Mouse (Mus musculus): ENCODE data around the gene Elobl. TPM values are rescaled to one million over a fixed set of nuclear protein-coding genes. Genes with fewer than 3 reads are reported as not detected.
A peak's percentile ranks its signal among the peaks of the same experiment; 100 is the strongest.

Gene Elobl
- polyA plus RNA-seq, 1 experiment = 0.19 TPM

DNA sequence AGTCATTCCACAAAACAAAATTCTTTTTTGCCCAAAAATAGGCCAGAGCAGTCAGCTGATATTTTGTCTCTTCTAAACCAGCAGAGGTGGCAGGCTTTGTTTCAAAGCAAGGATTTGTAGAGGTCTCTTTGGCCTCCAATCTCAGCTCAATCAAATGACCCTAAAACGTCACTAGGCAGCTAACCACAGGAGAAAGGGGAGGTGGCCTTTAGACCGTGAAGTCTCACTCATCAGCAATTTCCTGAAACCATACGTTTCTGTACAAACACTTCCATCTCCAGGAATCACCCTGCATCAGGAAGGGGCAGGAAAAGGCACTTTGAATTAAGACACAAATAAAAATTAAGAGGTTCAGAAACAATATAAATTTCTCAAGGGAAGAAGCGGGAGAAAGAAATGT, 11.9 kb downstream of the Elobl start:
- Histone ChIP-seq H3K36me3 (ENCODE audit: control insufficient read depth, insufficient read depth) (peaks cover 6% of the 10 kb centered on the region), H3K79me2 (ENCODE audit: control insufficient read depth, insufficient read depth) (peaks cover 38% of the 10 kb centered on the region)

DNA sequence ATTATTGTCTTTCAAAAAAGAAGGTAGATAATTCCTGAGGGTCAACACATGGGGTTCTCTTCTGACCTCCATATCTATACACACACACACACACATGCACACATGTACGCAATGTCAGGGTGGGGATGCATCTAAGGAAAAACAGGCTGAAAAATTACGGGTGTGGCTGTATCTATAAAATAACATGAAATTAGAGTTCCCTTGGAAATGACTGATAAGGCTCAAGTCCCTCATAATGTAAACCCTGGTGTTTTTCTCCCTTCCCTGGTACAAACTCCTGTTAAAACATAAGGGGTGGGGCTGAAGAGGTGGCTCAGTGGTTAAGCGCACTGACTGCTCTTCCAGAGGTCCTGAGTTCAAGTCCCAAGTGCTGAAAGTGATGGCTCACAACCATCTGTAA, 13.1 kb downstream of the Elobl start:
- H3K4me2 ChIP-seq (ENCODE audit: low read depth) = peak overlapping the region; percentile 73
- H3K27me3 ChIP-seq (ENCODE audit: control insufficient read depth, insufficient read depth, insufficient read length) = no peaks in the 10 kb centered on the region
- TF ChIP-seq E2F4 (IDR thresholded peaks at IDR 0.05; ENCODE audit: insufficient read depth) = no peak
- TF ChIP-seq MYOG (IDR thresholded peaks at IDR 0.05; ENCODE audit: control insufficient read depth in 1 of 3, insufficient read depth in 1 of 3, insufficient read length in 2 of 3, low read depth in 2 of 3) = no peak
- TF ChIP-seq MAX (IDR thresholded peaks at IDR 0.05; ENCODE audit: low read depth) = no peak
- no peak for TF ChIP-seq MYOD1 (IDR thresholded peaks at IDR 0.05; ENCODE audit: control insufficient read depth in 1 of 3, insufficient read length in 2 of 3, low read depth in 2 of 3)
- TF ChIP-seq USF1 (IDR thresholded peaks at IDR 0.05; ENCODE audit: low read depth) = no peak
- TF ChIP-seq POLR2A (IDR thresholded peaks at IDR 0.05; ENCODE audit: insufficient read length, low read depth) = no peak
- no peak for TF ChIP-seq TCF12 (IDR thresholded peaks at IDR 0.05; ENCODE audit: insufficient read depth, poor library complexity, severe bottlenecking)
- TF ChIP-seq CEBPB (IDR thresholded peaks at IDR 0.05; ENCODE audit: insufficient read depth, poor library complexity, severe bottlenecking) = no peak
- no peak for TF ChIP-seq TCF3 (IDR thresholded peaks at IDR 0.05; ENCODE audit: insufficient read length, low read depth)
- TF ChIP-seq SRF (IDR thresholded peaks at IDR 0.05; ENCODE audit: control insufficient read depth, insufficient read length, low read depth) = no peak
- TF ChIP-seq REST (IDR thresholded peaks at IDR 0.05; ENCODE audit: insufficient read depth, insufficient read length) = no peak
- no peak for TF ChIP-seq POLR2AphosphoS2 (IDR thresholded peaks at IDR 0.05; ENCODE audit: insufficient read length, low read depth)
- H3K36me3 ChIP-seq (ENCODE audit: control insufficient read depth, insufficient read depth) = peaks cover 9% of the 10 kb centered on the region
- H3K79me2 ChIP-seq (ENCODE audit: control insufficient read depth, insufficient read depth) = peaks cover 47% of the 10 kb centered on the region
- H3K4me3 ChIP-seq = peak overlapping the region; percentile 78
- no peak overlapping the region for H3ac ChIP-seq (ENCODE audit: control insufficient read depth, insufficient read length)

More for the DNA sequence above, 11.9 kb downstream of the Elobl start:
- no peaks in the 10 kb centered on the region for H3K27me3 ChIP-seq (ENCODE audit: control insufficient read depth, insufficient read depth, insufficient read length)
- H3ac ChIP-seq (ENCODE audit: control insufficient read depth, insufficient read length) = no peak overlapping the region
- no peak for TF ChIP-seq CEBPB (IDR thresholded peaks at IDR 0.05; ENCODE audit: insufficient read depth, poor library complexity, severe bottlenecking)
- no peak for TF ChIP-seq REST (IDR thresholded peaks at IDR 0.05; ENCODE audit: insufficient read depth, insufficient read length)
- no peak for TF ChIP-seq E2F4 (IDR thresholded peaks at IDR 0.05; ENCODE audit: insufficient read depth)
- TF ChIP-seq TCF12 (IDR thresholded peaks at IDR 0.05; ENCODE audit: insufficient read depth, poor library complexity, severe bottlenecking) = no peak
- no peak for TF ChIP-seq USF1 (IDR thresholded peaks at IDR 0.05; ENCODE audit: low read depth)
- no peak for TF ChIP-seq POLR2AphosphoS2 (IDR thresholded peaks at IDR 0.05; ENCODE audit: insufficient read length, low read depth)
- H3K4me2 ChIP-seq (ENCODE audit: low read depth) = peak overlapping the region; percentile 73
- peak overlapping the region; percentile 78 for H3K4me3 ChIP-seq

DNA sequence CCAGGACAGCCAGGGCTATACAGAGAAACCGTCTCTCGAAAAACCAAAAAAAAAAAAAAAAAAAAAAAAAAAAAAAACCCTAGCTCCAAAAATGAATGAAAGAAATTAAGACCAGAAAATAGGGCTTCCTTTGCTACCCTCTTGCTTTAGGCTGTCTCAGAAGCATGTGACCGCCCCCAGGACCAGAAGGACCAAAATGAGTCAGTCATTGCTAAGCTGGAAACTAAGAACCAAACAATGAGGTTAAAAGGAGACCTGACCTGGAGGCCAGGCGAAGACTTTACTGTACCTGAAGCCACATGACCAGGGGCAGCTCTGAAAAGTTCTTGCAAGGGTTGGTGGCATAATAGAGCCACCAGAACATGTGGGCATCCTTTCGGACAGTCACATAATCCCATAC, 14.6 kb downstream of the Elobl start:
- Histone ChIP-seq H3K27me3 (ENCODE audit: control insufficient read depth, insufficient read depth, insufficient read length) (no peaks in the 10 kb centered on the region), H3K79me2 (ENCODE audit: control insufficient read depth, insufficient read depth) (peaks cover 47% of the 10 kb centered on the region), H3K4me2 (ENCODE audit: low read depth) (no peak overlapping the region), H3K36me3 (ENCODE audit: control insufficient read depth, insufficient read depth) (peaks cover 9% of the 10 kb centered on the region), H3K4me3 (no peak overlapping the region), H3ac (ENCODE audit: control insufficient read depth, insufficient read length) (no peak overlapping the region)
- TF ChIP-seq TCF12 (IDR thresholded peaks at IDR 0.05; ENCODE audit: insufficient read depth, poor library complexity, severe bottlenecking) = no peak

DNA sequence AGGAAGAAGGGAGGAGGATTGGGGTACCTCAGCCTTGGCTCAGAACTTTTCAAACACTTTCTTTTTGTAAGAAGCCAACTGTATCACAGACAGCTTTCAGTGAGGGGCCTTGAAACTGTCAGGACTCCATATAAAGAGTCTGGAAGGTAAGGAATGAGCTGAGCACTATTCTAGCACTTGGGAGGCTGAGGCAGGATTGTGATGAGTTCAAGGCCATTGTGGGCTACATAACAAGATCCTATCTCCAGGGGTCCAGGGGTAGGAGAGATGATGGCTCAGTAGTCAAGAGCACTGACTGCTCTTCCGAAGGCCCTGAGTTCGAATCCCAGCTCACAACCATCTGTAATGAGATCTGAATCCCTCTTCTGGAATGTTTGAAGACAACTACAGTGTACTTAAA, 15.2 kb downstream of the Elobl start:
- Histone ChIP-seq H3K4me3 (no peak overlapping the region), H3K79me2 (ENCODE audit: control insufficient read depth, insufficient read depth) (peaks cover 47% of the 10 kb centered on the region), H3K4me2 (ENCODE audit: low read depth) (no peak overlapping the region), H3K27me3 (ENCODE audit: control insufficient read depth, insufficient read depth, insufficient read length) (no peaks in the 10 kb centered on the region), H3K36me3 (ENCODE audit: control insufficient read depth, insufficient read depth) (peaks cover 9% of the 10 kb centered on the region), H3ac (ENCODE audit: control insufficient read depth, insufficient read length) (no peak overlapping the region)
- TF ChIP-seq POLR2A (IDR thresholded peaks at IDR 0.05; ENCODE audit: insufficient read length, low read depth) = no peak
- no peak for TF ChIP-seq E2F4 (IDR thresholded peaks at IDR 0.05; ENCODE audit: insufficient read depth)
- TF ChIP-seq POLR2AphosphoS2 (IDR thresholded peaks at IDR 0.05; ENCODE audit: insufficient read length, low read depth) = no peak
- no peak for TF ChIP-seq MYOG (IDR thresholded peaks at IDR 0.05; ENCODE audit: control insufficient read depth in 1 of 3, insufficient read depth in 1 of 3, insufficient read length in 2 of 3, low read depth in 2 of 3)
- TF ChIP-seq REST (IDR thresholded peaks at IDR 0.05; ENCODE audit: insufficient read depth, insufficient read length) = no peak
- no peak for TF ChIP-seq SRF (IDR thresholded peaks at IDR 0.05; ENCODE audit: control insufficient read depth, insufficient read length, low read depth)
- TF ChIP-seq MYOD1 (IDR thresholded peaks at IDR 0.05; ENCODE audit: control insufficient read depth in 1 of 3, insufficient read length in 2 of 3, low read depth in 2 of 3) = no peak
- TF ChIP-seq CEBPB (IDR thresholded peaks at IDR 0.05; ENCODE audit: insufficient read depth, poor library complexity, severe bottlenecking) = no peak
- no peak for TF ChIP-seq MAX (IDR thresholded peaks at IDR 0.05; ENCODE audit: low read depth)
- TF ChIP-seq TCF12 (IDR thresholded peaks at IDR 0.05; ENCODE audit: insufficient read depth, poor library complexity, severe bottlenecking) = no peak
- no peak for TF ChIP-seq TCF3 (IDR thresholded peaks at IDR 0.05; ENCODE audit: insufficient read length, low read depth)
- no peak for TF ChIP-seq USF1 (IDR thresholded peaks at IDR 0.05; ENCODE audit: low read depth)

DNA sequence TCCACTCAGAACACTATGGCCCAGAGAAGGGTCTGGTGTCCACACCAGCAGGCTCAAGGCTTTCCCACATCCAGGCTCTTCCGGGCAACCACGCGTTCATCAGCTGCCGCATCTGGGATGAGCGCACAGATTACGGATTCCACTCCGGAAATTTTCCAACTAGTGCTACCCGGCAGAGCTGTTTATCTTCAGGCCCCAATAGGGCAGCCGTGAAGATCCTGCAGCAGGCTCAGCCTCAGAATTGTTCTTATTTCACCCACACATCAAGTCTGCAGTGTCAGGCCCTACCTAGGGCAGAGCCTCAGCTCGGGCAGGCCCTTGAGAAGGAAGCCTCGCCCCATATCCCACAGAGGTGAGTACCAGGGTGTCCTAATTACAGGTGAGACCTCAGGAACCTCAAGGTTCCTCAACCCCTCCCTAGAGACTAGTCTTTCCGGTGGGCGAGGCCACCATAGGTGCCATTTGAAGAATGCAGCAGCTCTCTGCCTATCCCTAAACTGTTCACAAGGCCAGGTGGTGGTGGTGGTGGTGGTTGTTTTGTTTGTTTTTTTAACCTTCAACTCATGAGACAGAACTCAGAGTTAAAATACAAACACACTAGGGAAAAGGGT, 16.0 kb downstream of the Elobl start:
- Histone ChIP-seq H3ac (ENCODE audit: control insufficient read depth, insufficient read length) (no peak overlapping the region), H3K27me3 (ENCODE audit: control insufficient read depth, insufficient read depth, insufficient read length) (no peaks in the 10 kb centered on the region), H3K4me2 (ENCODE audit: low read depth) (no peak overlapping the region), H3K79me2 (ENCODE audit: control insufficient read depth, insufficient read depth) (peaks cover 47% of the 10 kb centered on the region), H3K36me3 (ENCODE audit: control insufficient read depth, insufficient read depth) (peaks cover 9% of the 10 kb centered on the region), H3K4me3 (no peak overlapping the region)
- TF ChIP-seq E2F4 (IDR thresholded peaks at IDR 0.05; ENCODE audit: insufficient read depth) (no peak), TCF12 (IDR thresholded peaks at IDR 0.05; ENCODE audit: insufficient read depth, poor library complexity, severe bottlenecking) (no peak), USF1 (IDR thresholded peaks at IDR 0.05; ENCODE audit: low read depth) (no peak), MYOG (IDR thresholded peaks at IDR 0.05; ENCODE audit: control insufficient read depth in 1 of 3, insufficient read depth in 1 of 3, insufficient read length in 2 of 3, low read depth in 2 of 3) (no peak), SRF (IDR thresholded peaks at IDR 0.05; ENCODE audit: control insufficient read depth, insufficient read length, low read depth) (no peak), CEBPB (IDR thresholded peaks at IDR 0.05; ENCODE audit: insufficient read depth, poor library complexity, severe bottlenecking) (no peak), REST (IDR thresholded peaks at IDR 0.05; ENCODE audit: insufficient read depth, insufficient read length) (no peak), MAX (IDR thresholded peaks at IDR 0.05; ENCODE audit: low read depth) (no peak), TCF3 (IDR thresholded peaks at IDR 0.05; ENCODE audit: insufficient read length, low read depth) (no peak)
